Mouse (Mus musculus): ENCODE results near the gene Fars2.

- TF ChIP-seq CTCF (IDR thresholded peaks at IDR 0.05; ENCODE audit: control insufficient read depth, insufficient read depth, insufficient replicate concordance, low read depth, low read length), result no peak
- TF ChIP-seq POLR2A (IDR thresholded peaks at IDR 0.05; ENCODE audit: control insufficient read depth, low read depth, low read length), result no peak
These were observed 411.1 kb downstream of the Fars2 start for GRCm38 (mm10) chr13:36528223-36528895.

Measured in testis, adult 2 months (tissue).